Mouse (Mus musculus) lung, postnatal 4 days (tissue): ENCODE measurements around the gene Scin.
A peak's percentile ranks its signal among the peaks of the same experiment; 100 is the strongest.

Experiments used
- DNase-seq, 2 experiments: peaks; one replicate each; pipeline ENCODE4 v3.0.0; 2021

Scin gene

DNA sequence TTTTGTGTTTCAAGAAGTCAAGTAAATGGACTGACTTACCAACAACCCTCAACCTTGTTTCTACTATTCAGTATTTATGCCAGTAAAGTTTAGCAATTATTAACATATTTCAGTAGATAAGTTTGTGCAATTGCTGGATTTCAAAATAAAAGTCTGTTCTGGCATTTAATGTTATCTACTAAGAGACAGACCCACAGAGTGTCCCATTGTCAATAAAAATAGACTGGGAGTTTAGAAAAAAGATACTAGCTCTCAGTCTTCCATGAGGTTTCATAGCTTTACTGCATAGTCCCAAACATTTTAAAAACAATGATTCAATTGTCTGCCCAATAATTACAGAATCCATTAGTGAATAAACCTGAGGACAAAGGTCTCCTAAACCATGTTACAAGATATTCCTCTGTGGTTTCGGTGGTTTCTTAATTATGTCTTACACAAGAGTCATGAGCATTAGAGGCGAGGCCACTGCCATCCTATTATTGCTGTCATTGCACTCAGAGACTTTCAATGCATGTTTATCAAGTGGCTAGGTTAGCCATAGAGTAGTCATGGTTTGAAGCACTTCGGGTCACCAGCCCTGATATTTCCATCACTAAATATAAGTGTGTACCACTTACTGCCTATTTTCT lies 110.9 kb downstream of the Scin start:
- DNase-seq, result no peak

DNA sequence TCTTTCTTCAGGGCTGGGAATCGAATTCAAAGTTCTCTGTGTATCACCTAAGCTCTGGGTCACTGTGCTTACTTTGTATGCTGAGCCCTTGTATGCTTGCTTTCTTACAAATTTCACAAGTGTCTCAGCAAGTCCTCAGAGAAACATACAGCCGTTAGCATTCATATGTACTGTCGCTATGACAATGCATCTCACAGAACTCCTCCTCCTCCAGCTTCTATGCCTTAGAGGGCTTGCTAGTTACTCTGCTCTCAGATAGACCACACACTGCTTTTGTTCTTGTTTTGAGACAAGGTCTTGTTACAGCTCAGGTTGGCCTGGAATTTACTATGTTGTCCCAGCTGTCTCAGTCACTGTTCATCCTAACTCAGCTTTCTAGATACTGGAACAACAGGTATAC lies 111.7 kb downstream of the Scin start:
- no peak for DNase-seq

DNA sequence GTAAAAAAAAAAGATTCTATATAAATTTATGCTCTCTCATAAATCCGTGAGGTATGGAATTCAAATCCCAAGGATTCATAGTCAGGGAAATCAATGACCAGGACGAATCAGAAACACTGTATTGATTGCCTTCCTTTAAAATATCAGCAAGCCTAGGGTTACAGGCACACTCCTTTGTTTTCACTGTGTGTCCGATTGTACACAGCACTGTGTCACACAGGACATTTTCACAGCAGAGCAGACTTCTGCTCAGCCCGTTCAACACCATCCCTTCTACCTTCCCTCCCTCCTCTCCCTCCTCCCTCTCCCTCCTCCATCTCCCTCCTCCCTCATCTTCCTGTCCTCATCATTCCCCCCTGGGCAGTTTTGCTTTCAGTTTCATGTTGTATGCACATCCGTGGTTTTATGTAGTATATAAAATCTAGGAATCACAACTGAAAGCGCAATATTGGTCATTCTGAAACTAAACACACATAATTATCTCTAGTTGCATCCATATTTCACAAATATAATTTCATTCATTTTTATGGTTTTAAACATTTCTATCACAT lies 116.0 kb downstream of the Scin start:
- no peak for DNase-seq

DNA sequence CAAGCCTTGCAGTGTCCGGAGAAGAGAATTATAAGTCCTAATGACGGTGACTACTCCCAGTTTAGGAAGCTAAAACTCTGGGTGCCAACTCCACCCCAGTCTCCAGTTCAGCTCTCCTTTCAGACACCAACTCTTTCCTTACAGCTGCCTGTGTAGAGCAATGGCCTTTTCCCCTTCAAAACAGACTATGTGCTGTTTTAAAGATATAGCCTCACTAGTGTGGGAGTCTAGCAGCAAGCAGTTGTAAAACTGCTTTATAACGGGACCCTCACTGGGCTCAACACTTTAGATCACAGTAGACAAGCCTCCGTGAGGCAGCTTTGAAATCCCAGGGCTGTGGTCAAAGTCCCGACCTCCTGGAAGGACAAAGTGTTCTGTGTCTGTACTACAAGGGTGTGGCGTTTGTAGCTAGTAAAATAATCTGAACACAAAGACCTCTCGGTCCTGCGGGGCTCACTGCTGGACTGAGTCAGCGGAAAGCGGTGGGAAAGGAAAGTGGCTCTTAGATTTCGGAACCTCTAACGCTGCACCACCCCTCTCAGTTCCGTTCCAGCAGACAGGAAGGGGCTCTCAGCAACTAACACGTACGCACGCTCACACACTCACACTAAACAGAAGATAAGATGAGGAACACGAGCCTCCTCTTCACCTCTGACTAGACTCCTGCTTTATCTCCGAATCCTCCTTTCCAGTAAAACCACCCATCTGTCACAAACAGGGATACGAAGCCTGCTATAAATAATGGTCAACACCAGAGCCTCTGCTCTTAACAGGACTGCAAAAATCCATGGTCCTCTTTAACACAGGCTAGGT lies 117.2 kb downstream of the Scin start:
- DNase-seq, result peak; percentile 65 to 69

DNA sequence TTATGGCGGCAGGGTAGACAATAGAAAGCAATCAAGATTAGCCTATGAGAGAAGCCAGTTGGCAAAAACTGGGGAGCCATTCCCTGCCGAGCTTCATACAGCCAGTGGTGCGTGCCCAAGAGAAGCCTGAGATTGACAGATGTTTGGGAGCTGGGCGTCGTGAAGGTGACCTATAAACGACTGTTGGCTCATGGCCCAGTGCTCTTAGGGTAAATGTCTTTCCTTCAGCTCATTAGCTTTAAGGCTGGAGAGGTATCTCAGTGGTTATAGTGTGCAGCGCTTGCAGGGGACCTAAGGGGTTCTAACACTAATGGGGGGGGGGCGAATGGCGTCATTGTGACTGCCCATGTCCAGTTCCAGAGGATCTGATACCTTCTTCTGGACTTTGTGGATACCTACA lies 118.0 kb downstream of the Scin start:
- no peak for DNase-seq

DNA sequence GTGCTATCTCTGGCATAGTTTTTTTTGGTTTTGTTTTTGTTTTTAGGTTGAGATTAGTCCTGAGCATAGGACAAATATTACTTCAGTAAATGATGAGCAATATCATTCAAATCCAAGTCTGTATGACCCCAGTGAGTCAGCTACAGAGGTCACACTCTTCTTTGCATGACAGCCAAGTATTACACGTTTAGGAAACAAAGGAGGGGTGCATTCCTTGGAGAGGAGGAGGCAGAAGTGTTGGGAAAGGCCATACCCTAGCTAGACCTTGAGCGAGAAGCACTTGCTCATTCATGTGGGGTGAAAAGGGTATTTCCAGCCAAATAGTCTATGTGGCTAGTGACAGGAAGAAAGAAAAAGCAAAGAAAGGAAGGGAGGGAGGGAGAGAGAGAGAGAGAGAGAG lies 124.2 kb downstream of the Scin start:
- DNase-seq, result no peak
